Mouse (Mus musculus): ENCODE measurements around the gene Diaph2. TPM values are rescaled to one million over a fixed set of nuclear protein-coding genes. Genes with fewer than 3 reads are reported as not detected.
"Not testable (repeated sequence)": the region's sequence is repeated elsewhere in the genome, so short reads cannot be mapped to it uniquely, and the experiment has no call there.

Gene Diaph2
- total and polyA plus RNA-seq, 2 experiments from 2014 or later = 4.8 to 9.5 TPM

DNA sequence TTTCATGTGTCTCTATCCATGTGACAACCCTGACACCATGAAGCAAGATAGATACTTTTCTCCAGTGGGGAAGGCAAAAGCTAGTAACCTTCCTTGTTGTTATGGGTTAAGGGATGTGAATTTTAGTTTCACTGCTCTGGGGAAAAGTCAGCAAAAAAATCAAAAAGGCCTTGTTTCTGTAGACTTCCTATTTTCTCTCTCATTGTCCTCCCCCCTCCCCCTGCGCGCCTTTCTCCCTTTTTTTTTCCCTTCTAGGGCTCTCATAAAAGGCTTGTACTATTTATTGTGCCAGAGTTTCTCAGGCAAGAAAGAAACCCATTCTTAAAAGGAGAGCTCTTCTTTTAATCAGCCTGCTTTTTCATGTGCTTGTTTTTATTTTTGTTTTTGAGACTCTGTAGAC is 438.9 kb downstream of the Diaph2 start:
- Histone ChIP-seq H3K9me3 (replicated peaks; ENCODE audit: control insufficient read depth, low read length) (no peaks in the 10 kb centered on the region), H3K4me1 (ENCODE audit: control insufficient read depth, insufficient read depth) (no peaks in the 10 kb centered on the region), H3K27me3 (ENCODE audit: control insufficient read depth, insufficient read depth, low read length) (no peaks in the 10 kb centered on the region), H3K27ac (ENCODE audit: low read depth) (no peak overlapping the region), H3K4me3 (ENCODE audit: low read depth, low read length) (no peak overlapping the region), H3K4me2 (ENCODE audit: low read depth, low read length) (no peak overlapping the region), H3K9ac (replicated peaks; ENCODE audit: low read depth, low read length) (no peak overlapping the region), H3K36me3 (replicated peaks; ENCODE audit: control insufficient read depth, insufficient read depth, low read length) (no peaks in the 10 kb centered on the region)
- TF ChIP-seq CTCF (IDR thresholded peaks at IDR 0.05; ENCODE audit: low read depth) = no peak
- TF ChIP-seq EP300 (IDR thresholded peaks at IDR 0.05; ENCODE audit: low read depth) = no peak
- ATAC-seq (ENCODE audit: insufficient read depth, low read depth) = no peak
- no peak for DNase-seq (ENCODE audit: low spot score)
- WGBS = 75% methylated on average over 2 of the region's 2 CpGs

DNA sequence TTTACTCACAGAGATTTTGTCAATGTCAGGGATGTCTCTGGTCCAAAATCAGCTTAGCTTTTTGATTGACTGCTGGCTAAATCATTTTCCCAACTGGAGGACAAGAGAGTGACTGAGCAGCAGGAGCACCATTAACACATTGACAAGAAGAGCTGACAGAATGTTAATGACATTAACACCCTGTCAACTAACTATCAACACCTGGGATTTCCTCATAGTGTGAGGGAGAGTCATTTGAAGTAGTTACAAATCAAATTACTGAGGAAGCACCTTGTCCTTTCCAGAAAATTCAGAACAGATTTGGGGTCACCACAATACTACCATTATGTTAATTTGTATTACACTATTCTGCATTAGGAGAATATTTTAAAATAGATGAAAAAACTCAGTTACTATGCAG is 439.7 kb downstream of the Diaph2 start:
- Histone ChIP-seq H3K4me3 (ENCODE audit: low read depth, low read length) (no peak overlapping the region), H3K27me3 (ENCODE audit: control insufficient read depth, insufficient read depth, low read length) (no peaks in the 10 kb centered on the region), H3K27ac (ENCODE audit: low read depth) (no peak overlapping the region), H3K4me1 (ENCODE audit: control insufficient read depth, insufficient read depth) (no peaks in the 10 kb centered on the region), H3K4me2 (ENCODE audit: low read depth, low read length) (no peak overlapping the region), H3K9ac (replicated peaks; ENCODE audit: low read depth, low read length) (no peak overlapping the region), H3K9me3 (replicated peaks; ENCODE audit: control insufficient read depth, low read length) (no peaks in the 10 kb centered on the region), H3K36me3 (replicated peaks; ENCODE audit: control insufficient read depth, insufficient read depth, low read length) (no peaks in the 10 kb centered on the region)
- DNase-seq (ENCODE audit: low spot score) (no peak), ATAC-seq (ENCODE audit: insufficient read depth, low read depth) (no peak)
- TF ChIP-seq CTCF (IDR thresholded peaks at IDR 0.05; ENCODE audit: low read depth) (no peak), EP300 (IDR thresholded peaks at IDR 0.05; ENCODE audit: low read depth) (no peak)

DNA sequence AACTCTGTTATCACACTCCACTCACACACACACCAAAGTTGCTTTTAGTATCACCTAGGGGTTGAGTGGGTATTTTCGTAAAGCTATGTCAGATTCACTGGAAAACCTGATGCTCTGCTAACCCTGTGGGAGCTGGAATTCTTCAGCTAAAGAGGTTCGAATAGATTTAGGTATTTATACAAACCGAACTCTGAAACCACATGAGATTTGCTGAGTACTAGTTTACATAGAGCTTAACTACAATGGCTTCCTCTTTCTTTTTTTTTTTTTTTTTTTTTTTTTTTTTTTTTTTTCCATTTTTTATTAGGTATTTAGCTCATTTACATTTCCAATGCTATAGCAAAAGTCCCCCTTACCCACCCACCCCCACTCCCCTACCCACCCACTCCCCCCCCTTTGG is 447.9 kb downstream of the Diaph2 start:
- not testable (repeated sequence) for H3K4me3 ChIP-seq (ENCODE audit: low read depth, low read length); H3K4me2 ChIP-seq (ENCODE audit: low read depth, low read length); H3K27ac ChIP-seq (ENCODE audit: low read depth); H3K9ac ChIP-seq (replicated peaks; ENCODE audit: low read depth, low read length); H3K36me3 ChIP-seq (replicated peaks; ENCODE audit: control insufficient read depth, insufficient read depth, low read length); H3K27me3 ChIP-seq (ENCODE audit: control insufficient read depth, insufficient read depth, low read length); ATAC-seq (ENCODE audit: insufficient read depth, low read depth); H3K4me1 ChIP-seq (ENCODE audit: control insufficient read depth, insufficient read depth); H3K9me3 ChIP-seq (replicated peaks; ENCODE audit: control insufficient read depth, low read length); DNase-seq (ENCODE audit: low spot score)
- WGBS = 85% methylated on average over 3 of the region's 3 CpGs

DNA sequence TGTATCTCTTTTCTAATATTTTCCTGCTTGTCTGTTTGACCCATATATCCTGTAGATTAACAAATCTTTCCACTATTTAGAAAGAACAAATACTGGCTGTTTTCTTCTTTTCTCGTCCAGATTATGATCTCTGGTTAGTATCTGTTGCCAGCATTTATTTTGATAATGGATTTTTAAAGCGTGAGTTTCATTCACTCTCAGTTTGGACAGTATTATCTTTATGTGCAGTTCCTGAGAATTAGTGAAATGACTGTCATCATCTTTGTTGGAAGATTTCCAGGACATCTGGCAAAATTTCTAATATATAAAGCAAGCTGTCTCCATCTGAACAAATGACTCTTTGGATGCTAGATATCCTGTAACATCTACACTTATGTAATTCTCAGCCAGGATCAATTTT is 455.7 kb downstream of the Diaph2 start:
- Histone ChIP-seq H3K27ac (ENCODE audit: low read depth) (no peak overlapping the region), H3K36me3 (replicated peaks; ENCODE audit: control insufficient read depth, insufficient read depth, low read length) (no peaks in the 10 kb centered on the region), H3K4me3 (ENCODE audit: low read depth, low read length) (no peak overlapping the region), H3K4me1 (ENCODE audit: control insufficient read depth, insufficient read depth) (no peaks in the 10 kb centered on the region), H3K9ac (replicated peaks; ENCODE audit: low read depth, low read length) (no peak overlapping the region), H3K27me3 (ENCODE audit: control insufficient read depth, insufficient read depth, low read length) (no peaks in the 10 kb centered on the region), H3K9me3 (replicated peaks; ENCODE audit: control insufficient read depth, low read length) (no peaks in the 10 kb centered on the region), H3K4me2 (ENCODE audit: low read depth, low read length) (no peak overlapping the region)
- TF ChIP-seq EP300 (IDR thresholded peaks at IDR 0.05; ENCODE audit: low read depth) (no peak), CTCF (IDR thresholded peaks at IDR 0.05; ENCODE audit: low read depth) (no peak)
- 48% methylated on average over 2 of the region's 2 CpGs for WGBS
- DNase-seq (ENCODE audit: low spot score) = no peak
- ATAC-seq (ENCODE audit: insufficient read depth, low read depth) = no peak

- DNase-seq (ENCODE audit: low spot score) (no peak), ATAC-seq (ENCODE audit: insufficient read depth, low read depth) (no peak)
- no peaks in the 10 kb centered on the region for H3K27me3 ChIP-seq (ENCODE audit: control insufficient read depth, insufficient read depth, low read length)
- no peak overlapping the region for H3K27ac ChIP-seq (ENCODE audit: low read depth)
- H3K36me3 ChIP-seq (replicated peaks; ENCODE audit: control insufficient read depth, insufficient read depth, low read length) = no peaks in the 10 kb centered on the region
- no peaks in the 10 kb centered on the region for H3K9me3 ChIP-seq (replicated peaks; ENCODE audit: control insufficient read depth, low read length)
- no peak for TF ChIP-seq EP300 (IDR thresholded peaks at IDR 0.05; ENCODE audit: low read depth)
- TF ChIP-seq CTCF (IDR thresholded peaks at IDR 0.05; ENCODE audit: low read depth) = no peak
- H3K4me2 ChIP-seq (ENCODE audit: low read depth, low read length) = no peak overlapping the region
- WGBS = 77% methylated on average over 4 of the region's 4 CpGs
- H3K4me1 ChIP-seq (ENCODE audit: control insufficient read depth, insufficient read depth) = no peaks in the 10 kb centered on the region
- H3K4me3 ChIP-seq (ENCODE audit: low read depth, low read length) = no peak overlapping the region
- no peak overlapping the region for H3K9ac ChIP-seq (replicated peaks; ENCODE audit: low read depth, low read length)
Observed at GRCm38 (mm10) chrX:130212227-130212626, 462.7 kb downstream of the Diaph2 start.

DNA sequence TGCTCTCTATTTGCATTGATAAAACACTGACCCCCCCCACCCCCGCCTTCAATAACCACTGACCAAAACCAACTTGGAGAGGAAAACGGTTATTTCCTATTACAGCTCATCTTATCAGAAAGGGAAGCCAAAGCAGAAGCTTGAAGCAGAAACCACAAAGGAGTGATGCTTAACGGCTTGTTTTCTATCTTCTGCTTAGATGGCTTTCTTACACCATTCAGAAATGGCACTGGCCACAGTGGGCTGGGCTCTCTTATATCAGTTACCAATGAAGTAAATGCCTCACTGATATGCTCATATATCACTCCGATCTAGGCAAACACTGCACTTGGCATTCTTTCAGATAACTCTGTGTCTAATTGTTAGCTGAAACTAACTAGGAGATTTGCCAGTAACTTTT is 463.2 kb downstream of the Diaph2 start:
- ATAC-seq (ENCODE audit: insufficient read depth, low read depth) (no peak), DNase-seq (ENCODE audit: low spot score) (no peak)
- no peaks in the 10 kb centered on the region for H3K9me3 ChIP-seq (replicated peaks; ENCODE audit: control insufficient read depth, low read length)
- H3K27me3 ChIP-seq (ENCODE audit: control insufficient read depth, insufficient read depth, low read length) = no peaks in the 10 kb centered on the region
- WGBS = 60% methylated on average over 4 of the region's 4 CpGs
- no peak overlapping the region for H3K9ac ChIP-seq (replicated peaks; ENCODE audit: low read depth, low read length)
- TF ChIP-seq CTCF (IDR thresholded peaks at IDR 0.05; ENCODE audit: low read depth) = no peak
- TF ChIP-seq EP300 (IDR thresholded peaks at IDR 0.05; ENCODE audit: low read depth) = no peak
- H3K36me3 ChIP-seq (replicated peaks; ENCODE audit: control insufficient read depth, insufficient read depth, low read length) = no peaks in the 10 kb centered on the region
- H3K4me2 ChIP-seq (ENCODE audit: low read depth, low read length) = no peak overlapping the region
- no peaks in the 10 kb centered on the region for H3K4me1 ChIP-seq (ENCODE audit: control insufficient read depth, insufficient read depth)
- no peak overlapping the region for H3K27ac ChIP-seq (ENCODE audit: low read depth)
- no peak overlapping the region for H3K4me3 ChIP-seq (ENCODE audit: low read depth, low read length)

Data from heart, postnatal 0 days (tissue).